Mouse (Mus musculus): ENCODE data around the gene Gm12248. TPM values are rescaled to one million over a fixed set of nuclear protein-coding genes. Genes with fewer than 3 reads are reported as not detected.

Gene Gm12248
- polyA plus RNA-seq, 1 experiment from 2014 or later = 0.13 TPM

- Histone ChIP-seq H3K9me3 (replicated peaks; ENCODE audit: control insufficient read depth, low read length, poor library complexity, severe bottlenecking) (no peaks in the 10 kb centered on the region), H3K4me1 (ENCODE audit: control insufficient read depth, insufficient read depth, low read length) (peaks cover 13% of the 10 kb centered on the region), H3K36me3 (ENCODE audit: control insufficient read depth, insufficient read depth, low read length) (no peaks in the 10 kb centered on the region), H3K4me3 (ENCODE audit: low read depth, low read length) (no peak overlapping the region), H3K4me2 (ENCODE audit: low read length) (no peak overlapping the region), H3K27ac (ENCODE audit: low read length) (no peak overlapping the region), H3K27me3 (ENCODE audit: control insufficient read depth, insufficient read depth, low read depth, low read length) (no peaks in the 10 kb centered on the region), H3K9ac (ENCODE audit: low read depth, low read length) (no peak overlapping the region)
- no peak for ATAC-seq
- 66% methylated on average over 2 of the region's 2 CpGs for WGBS
Measured at GRCm38 (mm10) chr11:58021618-58022017, 71.3 kb downstream of the Gm12248 start.

GRCm38 (mm10) chr11:58021095-58021494, 71.8 kb downstream of the Gm12248 start:
- ATAC-seq = no peak
- 74% methylated on average over 1 of the region's 1 CpGs for WGBS

GRCm38 (mm10) chr11:58018701-58019100, 74.2 kb downstream of the Gm12248 start:
- Histone ChIP-seq H3K9me3 (replicated peaks; ENCODE audit: control insufficient read depth, low read length, poor library complexity, severe bottlenecking) (no peaks in the 10 kb centered on the region), H3K36me3 (ENCODE audit: control insufficient read depth, insufficient read depth, low read length) (no peaks in the 10 kb centered on the region), H3K4me3 (ENCODE audit: low read depth, low read length) (no peak overlapping the region), H3K27me3 (ENCODE audit: control insufficient read depth, insufficient read depth, low read depth, low read length) (no peaks in the 10 kb centered on the region), H3K9ac (ENCODE audit: low read depth, low read length) (no peak overlapping the region), H3K4me1 (ENCODE audit: control insufficient read depth, insufficient read depth, low read length) (peaks cover 20% of the 10 kb centered on the region), H3K4me2 (ENCODE audit: low read length) (no peak overlapping the region), H3K27ac (ENCODE audit: low read length) (no peak overlapping the region)
- WGBS = 91% methylated on average over 4 of the region's 4 CpGs
- ATAC-seq = no peak

More at GRCm38 (mm10) chr11:58021095-58021494, 71.8 kb downstream of the Gm12248 start:
- peaks cover 18% of the 10 kb centered on the region for H3K4me1 ChIP-seq (ENCODE audit: control insufficient read depth, insufficient read depth, low read length)
- no peaks in the 10 kb centered on the region for H3K36me3 ChIP-seq (ENCODE audit: control insufficient read depth, insufficient read depth, low read length)
- H3K4me2 ChIP-seq (ENCODE audit: low read length) = no peak overlapping the region
- no peaks in the 10 kb centered on the region for H3K9me3 ChIP-seq (replicated peaks; ENCODE audit: control insufficient read depth, low read length, poor library complexity, severe bottlenecking)
- H3K4me3 ChIP-seq (ENCODE audit: low read depth, low read length) = no peak overlapping the region
- no peak overlapping the region for H3K9ac ChIP-seq (ENCODE audit: low read depth, low read length)
- 0 out of 2 replicates have a peak overlapping the region, but pooled peaks have one; percentile 17 for H3K27ac ChIP-seq (ENCODE audit: low read length)
- no peaks in the 10 kb centered on the region for H3K27me3 ChIP-seq (ENCODE audit: control insufficient read depth, insufficient read depth, low read depth, low read length)

GRCm38 (mm10) chr11:58018287-58018686, 74.6 kb downstream of the Gm12248 start:
- H3K36me3 ChIP-seq (ENCODE audit: control insufficient read depth, insufficient read depth, low read length) = no peaks in the 10 kb centered on the region
- no peak overlapping the region for H3K4me3 ChIP-seq (ENCODE audit: low read depth, low read length)
- no peaks in the 10 kb centered on the region for H3K9me3 ChIP-seq (replicated peaks; ENCODE audit: control insufficient read depth, low read length, poor library complexity, severe bottlenecking)
- H3K4me2 ChIP-seq (ENCODE audit: low read length) = no peak overlapping the region
- H3K4me1 ChIP-seq (ENCODE audit: control insufficient read depth, insufficient read depth, low read length) = peaks cover 20% of the 10 kb centered on the region
- no peak overlapping the region for H3K9ac ChIP-seq (ENCODE audit: low read depth, low read length)
- ATAC-seq = no peak
- no peak overlapping the region for H3K27ac ChIP-seq (ENCODE audit: low read length)
- WGBS = 84% methylated on average over 2 of the region's 2 CpGs
- no peaks in the 10 kb centered on the region for H3K27me3 ChIP-seq (ENCODE audit: control insufficient read depth, insufficient read depth, low read depth, low read length)

GRCm38 (mm10) chr11:58017422-58017821, 75.5 kb downstream of the Gm12248 start:
- Histone ChIP-seq H3K27me3 (ENCODE audit: control insufficient read depth, insufficient read depth, low read depth, low read length) (no peaks in the 10 kb centered on the region), H3K4me1 (ENCODE audit: control insufficient read depth, insufficient read depth, low read length) (peaks cover 20% of the 10 kb centered on the region), H3K9me3 (replicated peaks; ENCODE audit: control insufficient read depth, low read length, poor library complexity, severe bottlenecking) (no peaks in the 10 kb centered on the region), H3K36me3 (ENCODE audit: control insufficient read depth, insufficient read depth, low read length) (no peaks in the 10 kb centered on the region), H3K4me2 (ENCODE audit: low read length) (no peak overlapping the region), H3K4me3 (ENCODE audit: low read depth, low read length) (no peak overlapping the region), H3K9ac (ENCODE audit: low read depth, low read length) (no peak overlapping the region), H3K27ac (ENCODE audit: low read length) (no peak overlapping the region)
- WGBS = 87% methylated on average over 1 of the region's 1 CpGs
- ATAC-seq = peak; percentile 5; the same call in 1 of the 2 replicates

- Histone ChIP-seq H3K4me3 (ENCODE audit: low read depth, low read length) (no peak overlapping the region), H3K9me3 (replicated peaks; ENCODE audit: control insufficient read depth, low read length, poor library complexity, severe bottlenecking) (no peaks in the 10 kb centered on the region), H3K4me2 (ENCODE audit: low read length) (no peak overlapping the region), H3K27ac (ENCODE audit: low read length) (no peak overlapping the region), H3K4me1 (ENCODE audit: control insufficient read depth, insufficient read depth, low read length) (peaks cover 22% of the 10 kb centered on the region), H3K36me3 (ENCODE audit: control insufficient read depth, insufficient read depth, low read length) (no peaks in the 10 kb centered on the region), H3K27me3 (ENCODE audit: control insufficient read depth, insufficient read depth, low read depth, low read length) (no peaks in the 10 kb centered on the region), H3K9ac (ENCODE audit: low read depth, low read length) (no peak overlapping the region)
- WGBS = 69% methylated on average over 3 of the region's 3 CpGs
- ATAC-seq = no peak
Measured at GRCm38 (mm10) chr11:58016371-58016770, 76.6 kb downstream of the Gm12248 start.

- Histone ChIP-seq H3K9ac (ENCODE audit: low read depth, low read length) (no peak overlapping the region), H3K9me3 (replicated peaks; ENCODE audit: control insufficient read depth, low read length, poor library complexity, severe bottlenecking) (no peaks in the 10 kb centered on the region), H3K4me1 (ENCODE audit: control insufficient read depth, insufficient read depth, low read length) (peaks cover 27% of the 10 kb centered on the region), H3K4me3 (ENCODE audit: low read depth, low read length) (no peak overlapping the region), H3K36me3 (ENCODE audit: control insufficient read depth, insufficient read depth, low read length) (no peaks in the 10 kb centered on the region), H3K27me3 (ENCODE audit: control insufficient read depth, insufficient read depth, low read depth, low read length) (no peaks in the 10 kb centered on the region), H3K4me2 (ENCODE audit: low read length) (no peak overlapping the region), H3K27ac (ENCODE audit: low read length) (no peak overlapping the region)
- ATAC-seq = no peak
- 75% methylated on average over 2 of the region's 2 CpGs for WGBS
Measured at GRCm38 (mm10) chr11:58015339-58015738, 77.6 kb downstream of the Gm12248 start.

GRCm38 (mm10) chr11:58014604-58015003, 78.3 kb downstream of the Gm12248 start:
- no peaks in the 10 kb centered on the region for H3K27me3 ChIP-seq (ENCODE audit: control insufficient read depth, insufficient read depth, low read depth, low read length)
- no peak overlapping the region for H3K27ac ChIP-seq (ENCODE audit: low read length)
- WGBS = 86% methylated on average over 1 of the region's 1 CpGs
- no peak overlapping the region for H3K4me2 ChIP-seq (ENCODE audit: low read length)
- no peaks in the 10 kb centered on the region for H3K9me3 ChIP-seq (replicated peaks; ENCODE audit: control insufficient read depth, low read length, poor library complexity, severe bottlenecking)
- H3K4me1 ChIP-seq (ENCODE audit: control insufficient read depth, insufficient read depth, low read length) = peaks cover 29% of the 10 kb centered on the region
- no peak for ATAC-seq
- H3K36me3 ChIP-seq (ENCODE audit: control insufficient read depth, insufficient read depth, low read length) = no peaks in the 10 kb centered on the region
- H3K9ac ChIP-seq (ENCODE audit: low read depth, low read length) = no peak overlapping the region
- no peak overlapping the region for H3K4me3 ChIP-seq (ENCODE audit: low read depth, low read length)
